Mouse (Mus musculus): Measurements from ENCODE around the gene Pigh.

DNA sequence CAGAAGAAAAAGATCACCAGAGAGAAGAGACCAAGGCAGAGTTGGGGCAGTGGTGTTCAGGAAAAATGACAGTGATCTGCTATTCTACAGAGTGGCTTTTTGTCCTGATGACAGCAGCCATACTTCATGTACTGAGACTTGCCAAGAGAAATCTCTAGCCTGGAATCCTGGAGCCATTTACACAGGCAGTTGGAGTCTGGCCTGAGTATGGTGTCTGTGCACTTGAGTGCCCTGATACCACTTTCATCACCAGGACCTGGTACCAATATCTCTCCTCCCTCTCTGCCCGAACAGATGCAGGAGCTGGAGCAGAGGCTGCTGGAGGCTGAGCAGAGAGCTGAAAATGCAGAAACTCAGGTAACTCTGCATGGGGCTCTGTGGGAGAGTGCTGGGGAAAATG lies 40.6 kb downstream of the Pigh start:
- TF ChIP-seq CTCF (IDR thresholded peaks at IDR 0.05; ENCODE audit: low read depth, low read length) (no peak), POLR2AphosphoS5 (IDR thresholded peaks at IDR 0.05; ENCODE audit: insufficient replicate concordance, low read depth, low read length) (no peak)

All from G1E (cell line).